31 mouse cellular contexts compared by ENCODE assay signal in genomic region chr12:40508416-40508815, GRCm38 (mm10).
DNase-seq lines count a peak whose midpoint lies in the region; ATAC-seq and TF ChIP-seq lines count a peak whose summit lies in the region.
"Had no signal": no experiment of that assay in that cellular context is flagged by ENCODE, and none has a peak within 500 bp of the region (broad histone marks: within the 10 kb centered on the region; RNA-seq: fewer than 3 reads in every experiment).

No protein-coding gene starts in this region.

- no peak for DNase-seq in cerebellum, adult 2 months
- no peak for DNase-seq in cerebellum, adult 18-20 months
- DNase-seq in heart, adult 2 months = no peak
- DNase-seq in brain, adult 2 months (ENCODE audit: low read depth, low spot score) = peak; percentile 44
- DNase-seq: adrenal gland, postnatal 25 days; kidney, adult 8-10 months; kidney, postnatal 4 days; layer of hippocampus, adult 9-11 months; lung, embryonic 14.5 days; lung, postnatal 14 days; right cerebral cortex, adult 18-20 months; right cerebral cortex, postnatal 4 days; thymus, adult 18-20 months; thymus, postnatal 25 days had no signal

- no peak overlapping the region for H3K4me3 ChIP-seq in cerebellum, adult 2 months (replicated peaks; ENCODE audit: insufficient read depth, low read depth, low read length)
- no peak overlapping the region for H3K4me3 ChIP-seq in heart, adult 2 months
- no peak overlapping the region for H3K4me3 ChIP-seq in heart, embryonic 11.5 days (ENCODE audit: low read depth, low read length)
- no peak overlapping the region for H3K4me3 ChIP-seq in midbrain, embryonic 13.5 days (replicated peaks)
- H3K4me3 ChIP-seq in midbrain, embryonic 16.5 days (ENCODE audit: low read depth, low read length) = no peak overlapping the region
- H3K4me3 ChIP-seq in forebrain, embryonic 16.5 days (replicated peaks; ENCODE audit: low read length) = no peak overlapping the region
- H3K4me3 ChIP-seq: forebrain, embryonic 13.5 days; heart, embryonic 15.5 days; hindbrain, embryonic 12.5 days; limb, embryonic 10.5 days; limb, embryonic 15.5 days; liver, embryonic 15.5 days had no signal

- TF ChIP-seq EP300 in heart, adult 2 months (IDR thresholded peaks at IDR 0.05; ENCODE audit: insufficient read depth, low read depth, low read length) = no peak

- 33% methylated on average over 8 of the region's 8 CpGs for WGBS in cerebellum, adult 2 months
- 45% methylated on average over 8 of the region's 8 CpGs for WGBS in heart, adult 2 months
- 57% methylated on average over 8 of the region's 8 CpGs for WGBS in heart, embryonic 11.5 days (ENCODE audit: insufficient replicate concordance)
- WGBS in midbrain, embryonic 13.5 days = 36% methylated on average over 8 of the region's 8 CpGs
- 33% methylated on average over 8 of the region's 8 CpGs for WGBS in midbrain, embryonic 16.5 days
- WGBS in forebrain, embryonic 16.5 days = 17% methylated on average over 8 of the region's 8 CpGs

- no peak for ATAC-seq in heart, embryonic 11.5 days (replicated peaks; ENCODE audit: insufficient number of reproducible peaks, low FRiP score, low TSS enrichment)
- no peak for ATAC-seq in midbrain, embryonic 13.5 days
- ATAC-seq in midbrain, embryonic 16.5 days = no peak
- no peak for ATAC-seq in forebrain, embryonic 16.5 days
- ATAC-seq: forebrain, embryonic 13.5 days; intestine, embryonic 16.5 days; Patski had no signal

- no peaks in the 10 kb centered on the region for H3K27me3 ChIP-seq in cerebellum, adult 2 months (ENCODE audit: control insufficient read depth, insufficient read depth, low read length)
- H3K27me3 ChIP-seq in heart, adult 2 months (ENCODE audit: control insufficient read depth, insufficient read depth, low read length) = no peaks in the 10 kb centered on the region
- no peaks in the 10 kb centered on the region for H3K27me3 ChIP-seq in heart, embryonic 11.5 days (ENCODE audit: control insufficient read depth, insufficient read depth, low read length)
- H3K27me3 ChIP-seq in midbrain, embryonic 13.5 days = no peaks in the 10 kb centered on the region
- no peaks in the 10 kb centered on the region for H3K27me3 ChIP-seq in midbrain, embryonic 16.5 days (ENCODE audit: control insufficient read depth, insufficient read depth, low read depth, low read length)
- H3K27me3 ChIP-seq in forebrain, embryonic 16.5 days (replicated peaks; ENCODE audit: control insufficient read depth, insufficient read depth, low read length) = no peaks in the 10 kb centered on the region
- H3K27me3 ChIP-seq: CH12.LX; forebrain, embryonic 13.5 days; heart, embryonic 15.5 days; hindbrain, embryonic 12.5 days; limb, embryonic 15.5 days; liver, embryonic 15.5 days; Patski had no signal

- no peak overlapping the region for H3K4me2 ChIP-seq in heart, embryonic 11.5 days
- H3K4me2 ChIP-seq in midbrain, embryonic 13.5 days (replicated peaks) = no peak overlapping the region
- no peak overlapping the region for H3K4me2 ChIP-seq in midbrain, embryonic 16.5 days (ENCODE audit: low read length)
- no peak overlapping the region for H3K4me2 ChIP-seq in forebrain, embryonic 16.5 days (ENCODE audit: low read length)
- H3K4me2 ChIP-seq: forebrain, embryonic 13.5 days; heart, embryonic 15.5 days; hindbrain, embryonic 12.5 days; limb, embryonic 15.5 days; liver, embryonic 15.5 days; lung, embryonic 14.5 days; midbrain, embryonic 11.5 days had no signal

- H3K9me3 ChIP-seq in heart, embryonic 11.5 days (replicated peaks; ENCODE audit: control insufficient read depth, low read length) = no peaks in the 10 kb centered on the region
- H3K9me3 ChIP-seq in midbrain, embryonic 13.5 days = no peaks in the 10 kb centered on the region
- no peaks in the 10 kb centered on the region for H3K9me3 ChIP-seq in midbrain, embryonic 16.5 days (replicated peaks; ENCODE audit: control insufficient read depth, low read length, poor library complexity, severe bottlenecking)
- H3K9me3 ChIP-seq in forebrain, embryonic 16.5 days (ENCODE audit: control insufficient read depth, low read length) = no peaks in the 10 kb centered on the region
- H3K9me3 ChIP-seq: forebrain, embryonic 13.5 days; G1E; heart, embryonic 15.5 days; hindbrain, embryonic 12.5 days; limb, embryonic 10.5 days; limb, embryonic 15.5 days; liver, embryonic 15.5 days had no signal

- peak overlapping the region; percentile 46; the same call in 1 of the 2 replicates for H3K27ac ChIP-seq in cerebellum, adult 2 months (ENCODE audit: insufficient read depth, low read length)
- peak overlapping the region; percentile 24; the same call in 1 of the 2 replicates for H3K27ac ChIP-seq in heart, adult 2 months
- no peak overlapping the region for H3K27ac ChIP-seq in heart, embryonic 11.5 days (ENCODE audit: low read depth, low read length)
- H3K27ac ChIP-seq in midbrain, embryonic 13.5 days = peak overlapping the region; percentile 1; the same call in 1 of the 2 replicates
- H3K27ac ChIP-seq in midbrain, embryonic 16.5 days (ENCODE audit: low read length) = no peak overlapping the region
- H3K27ac ChIP-seq in forebrain, embryonic 16.5 days (ENCODE audit: low read length) = no peak overlapping the region
- H3K27ac ChIP-seq: forebrain, embryonic 13.5 days; heart, embryonic 15.5 days; hindbrain, embryonic 12.5 days; kidney, postnatal 0 days; limb, embryonic 10.5 days; limb, embryonic 15.5 days; liver, embryonic 15.5 days; stomach, postnatal 0 days had no signal

- TF ChIP-seq POLR2A in cerebellum, adult 2 months (IDR thresholded peaks at IDR 0.05; ENCODE audit: borderline replicate concordance, insufficient read depth, low read length) = no peak
- TF ChIP-seq POLR2A in heart, adult 2 months (IDR thresholded peaks at IDR 0.05; ENCODE audit: insufficient read depth, low read depth, low read length) = no peak

- TF ChIP-seq CTCF in cerebellum, adult 2 months (IDR thresholded peaks at IDR 0.05; ENCODE audit: borderline replicate concordance, insufficient read depth, low read depth, low read length) = no peak
- TF ChIP-seq CTCF in heart, adult 2 months (IDR thresholded peaks at IDR 0.05) = no peak

- H3K36me3 ChIP-seq in heart, adult 2 months (ENCODE audit: control insufficient read depth, insufficient read depth, low read length) = peaks cover 15% of the 10 kb centered on the region
- no peaks in the 10 kb centered on the region for H3K36me3 ChIP-seq in heart, embryonic 11.5 days (ENCODE audit: control insufficient read depth, insufficient read depth, low read length)
- no peaks in the 10 kb centered on the region for H3K36me3 ChIP-seq in midbrain, embryonic 13.5 days
- H3K36me3 ChIP-seq in midbrain, embryonic 16.5 days (ENCODE audit: control insufficient read depth, insufficient read depth, low read length) = no peaks in the 10 kb centered on the region
- H3K36me3 ChIP-seq in forebrain, embryonic 16.5 days (ENCODE audit: control insufficient read depth, insufficient read depth) = no peaks in the 10 kb centered on the region
- H3K36me3 ChIP-seq: G1E; heart, embryonic 15.5 days; hindbrain, embryonic 12.5 days; limb, embryonic 10.5 days; limb, embryonic 15.5 days; liver, embryonic 15.5 days had no signal

- H3K79me2 ChIP-seq in heart, adult 2 months (replicated peaks; ENCODE audit: control insufficient read depth, insufficient read depth, low read length) = peaks cover 4% of the 10 kb centered on the region

- peaks cover 39% of the 10 kb centered on the region for H3K4me1 ChIP-seq in cerebellum, adult 2 months (ENCODE audit: control insufficient read depth, insufficient read depth, low read length)
- peaks cover 11% of the 10 kb centered on the region for H3K4me1 ChIP-seq in heart, adult 2 months (ENCODE audit: control insufficient read depth, insufficient read depth, low read length)
- peaks cover 14% of the 10 kb centered on the region; the same call in 1 of the 2 replicates for H3K4me1 ChIP-seq in heart, embryonic 11.5 days (ENCODE audit: control insufficient read depth, insufficient read depth, low read length)
- peaks cover 30% of the 10 kb centered on the region for H3K4me1 ChIP-seq in midbrain, embryonic 13.5 days (replicated peaks)
- H3K4me1 ChIP-seq in midbrain, embryonic 16.5 days (ENCODE audit: control insufficient read depth, insufficient read depth, low read length) = peaks cover 32% of the 10 kb centered on the region
- H3K4me1 ChIP-seq in forebrain, embryonic 16.5 days (replicated peaks; ENCODE audit: control insufficient read depth, insufficient read depth, low read length) = peaks cover 17% of the 10 kb centered on the region
- H3K4me1 ChIP-seq: liver, embryonic 15.5 days had no signal

- H3K9ac ChIP-seq in heart, adult 2 months (ENCODE audit: low read depth, low read length) = no peak overlapping the region
- H3K9ac ChIP-seq in heart, embryonic 11.5 days (ENCODE audit: low read depth, low read length) = no peak overlapping the region
- no peak overlapping the region for H3K9ac ChIP-seq in midbrain, embryonic 13.5 days (replicated peaks)
- no peak overlapping the region for H3K9ac ChIP-seq in midbrain, embryonic 16.5 days (ENCODE audit: low read depth, low read length)
- no peak overlapping the region for H3K9ac ChIP-seq in forebrain, embryonic 16.5 days (replicated peaks; ENCODE audit: low read depth, low read length)
- H3K9ac ChIP-seq: forebrain, embryonic 13.5 days; heart, embryonic 15.5 days; hindbrain, embryonic 12.5 days; limb, embryonic 15.5 days; liver, embryonic 15.5 days; lung, embryonic 14.5 days had no signal

- intact Hi-C loops in heart, adult 2 months (cut with DNase I) = loop anchor here (5.0 kb wide), 1 partner anchor 49 kb away; no protein-coding TSS in a partner anchor

Comparison
In these comparisons a context has a peak if more than half of its experiments do, and no peak if none do; other contexts are left out.
1. H3K27ac ChIP-seq: peak in cerebellum, adult 2 months (single experiment), heart, adult 2 months (single experiment) and midbrain, embryonic 13.5 days (single experiment); none in heart, embryonic 11.5 days (single experiment), midbrain, embryonic 16.5 days (single experiment) and forebrain, embryonic 16.5 days (single experiment).